Mouse (Mus musculus) MEL (cell line): Measurements from ENCODE around the gene Fbp1. TPM values are rescaled to one million over a fixed set of nuclear protein-coding genes. Genes with fewer than 3 reads are reported as not detected.

Experiments
- DNase-seq: peaks from one replicate; pipeline ENCODE4 v3.0.0; 2011; ENCODE audit warnings: low read depth, low spot score
- H3K27ac ChIP-seq: 2 replicates; pipeline ENCODE4 v1.5.1; 2012; ENCODE audit warnings: low read depth, mild to moderate bottlenecking, control low read depth, low read length, moderate library complexity; ENCODE audit not compliant: control insufficient read depth
- H3K27me3 ChIP-seq, 2 experiments: fragments of 150-350 bp in 1 of 2; sonication (generic) in 1 of 2; 2 replicates each; pipeline ENCODE4 v1.6.1; 2012; ENCODE audit warnings: low read length in 2 of 2, mild to moderate bottlenecking in 2 of 2, improper control_type of control experiment in 1 of 2, moderate library complexity in 1 of 2; ENCODE audit not compliant: insufficient read depth in 2 of 2, control insufficient read depth in 1 of 2
- H3K36me3 ChIP-seq, 2 experiments: 2 replicates each; pipeline ENCODE4 v1.6.1; 2012 to 2014; ENCODE audit warnings: low read length in 2 of 2, improper control_type of control experiment in 1 of 2, inconsistent platforms in 1 of 2, mild to moderate bottlenecking in 1 of 2; ENCODE audit not compliant: insufficient read depth in 2 of 2, control insufficient read depth in 1 of 2
- H3K4me1 ChIP-seq, 2 experiments: fragments of 150-350 bp in 1 of 2; sonication (generic) in 1 of 2; 2 replicates each; pipeline ENCODE4 v1.6.1; 2012; ENCODE audit warnings: low read length in 2 of 2, improper control_type of control experiment in 1 of 2, mild to moderate bottlenecking in 1 of 2; ENCODE audit not compliant: insufficient read depth in 2 of 2, control insufficient read depth in 1 of 2
- H3K4me3 ChIP-seq, 2 experiments: fragments of 150-350 bp in 1 of 2; sonication (generic) in 1 of 2; 2 replicates each; pipeline ENCODE4 v1.5.1; 2012; ENCODE audit warnings: low read depth in 2 of 2, low read length in 2 of 2, mild to moderate bottlenecking in 2 of 2, moderate library complexity in 2 of 2, control low read depth in 1 of 2, improper control_type of control experiment in 1 of 2; ENCODE audit not compliant: control insufficient read depth in 1 of 2, insufficient read depth in 1 of 2
- H3K79me2 ChIP-seq: 2 replicates; pipeline ENCODE4 v1.6.1; 2012; ENCODE audit warnings: mild to moderate bottlenecking, low read length, moderate library complexity; ENCODE audit not compliant: control insufficient read depth, poor library complexity, insufficient read depth
- H3K9ac ChIP-seq: 2 replicates; pipeline ENCODE4 v1.6.1; 2012; ENCODE audit warnings: low read depth, mild to moderate bottlenecking, control low read depth, low read length, moderate library complexity; ENCODE audit not compliant: control insufficient read depth, poor library complexity, severe bottlenecking
- H3K9me3 ChIP-seq: fragments of 150-350 bp; sonication (generic); replicated peaks from 2 replicates; pipeline ENCODE4 v1.6.1; 2012; ENCODE audit warnings: mild to moderate bottlenecking, low read length, improper control_type of control experiment, moderate library complexity; ENCODE audit not compliant: insufficient read depth
- BHLHE40 ChIP-seq: IDR thresholded peaks from 2 replicates; pipeline ENCODE4 v1.6.1; 2012; ENCODE audit warnings: low read depth, mild to moderate bottlenecking, inconsistent platforms, low read length, improper control_type of control experiment, borderline replicate concordance
- CHD1 ChIP-seq: IDR thresholded peaks from 2 replicates; pipeline ENCODE4 v1.6.1; 2012; ENCODE audit warnings: low read depth, mild to moderate bottlenecking, inconsistent platforms, low read length, improper control_type of control experiment
- CHD2 ChIP-seq: IDR thresholded peaks from 2 replicates; pipeline ENCODE4 v1.6.1; 2011; ENCODE audit warnings: low read length, improper control_type of control experiment
- CTCF ChIP-seq, 3 experiments: IDR thresholded peaks in 2 of 3; conservative IDR thresholded peaks in 1 of 3; 2 replicates each; pipeline ENCODE4 v1.5.1; 2011 to 2012; ENCODE audit warnings: low read length in 3 of 3, low read depth in 2 of 3, mild to moderate bottlenecking in 2 of 3, improper control_type of control experiment in 1 of 3, inconsistent platforms in 1 of 3, mixed read lengths in 1 of 3, moderate library complexity in 1 of 3; ENCODE audit not compliant: control insufficient read depth in 1 of 3, insufficient read depth in 1 of 3, poor library complexity in 1 of 3, severe bottlenecking in 1 of 3
- ELF1 ChIP-seq: IDR thresholded peaks from 2 replicates; pipeline ENCODE4 v1.6.1; 2014; ENCODE audit warnings: low read depth, mild to moderate bottlenecking, inconsistent platforms, low read length, improper control_type of control experiment, moderate library complexity
- ETS1 ChIP-seq: IDR thresholded peaks from 2 replicates; pipeline ENCODE4 v1.6.1; 2012; ENCODE audit warnings: low read depth, mild to moderate bottlenecking, inconsistent platforms, low read length, improper control_type of control experiment, moderate library complexity
- GABPA ChIP-seq: IDR thresholded peaks from 2 replicates; pipeline ENCODE4 v1.6.1; 2012; ENCODE audit warnings: low read depth, mild to moderate bottlenecking, inconsistent platforms, low read length, improper control_type of control experiment, moderate library complexity
- HCFC1 ChIP-seq: IDR thresholded peaks from 2 replicates; pipeline ENCODE4 v1.6.1; 2012; ENCODE audit warnings: low read depth, mild to moderate bottlenecking, inconsistent platforms, low read length, improper control_type of control experiment, moderate library complexity
- JUND ChIP-seq: IDR thresholded peaks from 2 replicates; pipeline ENCODE4 v1.6.1; 2011; ENCODE audit warnings: low read depth, mild to moderate bottlenecking, improper control_type of control experiment, low read length
- MAFK ChIP-seq: IDR thresholded peaks from 2 replicates; pipeline ENCODE4 v1.6.1; 2011; ENCODE audit warnings: low read depth, mild to moderate bottlenecking, low read length, improper control_type of control experiment, borderline replicate concordance
- MXI1 ChIP-seq: IDR thresholded peaks from 2 replicates; pipeline ENCODE4 v1.6.1; 2011; ENCODE audit warnings: mild to moderate bottlenecking, low read depth, low read length, improper control_type of control experiment
- MYB ChIP-seq: IDR thresholded peaks from 2 replicates; pipeline ENCODE4 v1.6.1; 2011; ENCODE audit warnings: mild to moderate bottlenecking, low read depth, low read length, improper control_type of control experiment
- POLR2AphosphoS2 ChIP-seq: IDR thresholded peaks from 2 replicates; pipeline ENCODE4 v1.6.1; 2011; ENCODE audit warnings: low read length, improper control_type of control experiment
- POLR2AphosphoS5 ChIP-seq: IDR thresholded peaks from 2 replicates; pipeline ENCODE4 v1.6.1; 2012; ENCODE audit warnings: low read depth, borderline replicate concordance, mild to moderate bottlenecking, inconsistent platforms, low read length, moderate library complexity, mixed read lengths
- RAD21 ChIP-seq: IDR thresholded peaks from 2 replicates; pipeline ENCODE4 v1.6.1; 2011; ENCODE audit warnings: mild to moderate bottlenecking, low read depth, low read length, improper control_type of control experiment
- SIN3A ChIP-seq: IDR thresholded peaks from 2 replicates; pipeline ENCODE4 v1.6.1; 2012; ENCODE audit warnings: low read length, improper control_type of control experiment, inconsistent platforms
- TAL1 ChIP-seq: IDR thresholded peaks from 2 replicates; pipeline ENCODE4 v1.6.1; 2012; ENCODE audit warnings: mild to moderate bottlenecking, inconsistent platforms, low read length, moderate library complexity, mixed read lengths
- TBP ChIP-seq: IDR thresholded peaks from 2 replicates; pipeline ENCODE4 v1.8.0; 2011; ENCODE audit warnings: low read depth, low read length, improper control_type of control experiment
- TCF12 ChIP-seq: IDR thresholded peaks from 2 replicates; pipeline ENCODE4 v1.6.1; 2014; ENCODE audit warnings: low read depth, mild to moderate bottlenecking, inconsistent platforms, low read length, improper control_type of control experiment, moderate library complexity
- UBTF ChIP-seq: IDR thresholded peaks from 2 replicates; pipeline ENCODE4 v1.6.1; 2012; ENCODE audit warnings: low read depth, mild to moderate bottlenecking, inconsistent platforms, low read length, improper control_type of control experiment, moderate library complexity, borderline replicate concordance; ENCODE audit not compliant: insufficient read depth
- USF1 ChIP-seq: IDR thresholded peaks from 2 replicates; pipeline ENCODE4 v1.6.1; 2014; ENCODE audit warnings: low read depth, mild to moderate bottlenecking, inconsistent platforms, low read length, improper control_type of control experiment, moderate library complexity
- USF2 ChIP-seq, 2 experiments: IDR thresholded peaks; 2 replicates each; pipeline ENCODE4 v1.6.1; 2011 to 2012; ENCODE audit warnings: improper control_type of control experiment in 2 of 2, low read length in 2 of 2, borderline replicate concordance in 1 of 2, inconsistent platforms in 1 of 2, low read depth in 1 of 2, mild to moderate bottlenecking in 1 of 2; ENCODE audit not compliant: insufficient read depth in 1 of 2
- ZMIZ1 ChIP-seq: IDR thresholded peaks from 2 replicates; pipeline ENCODE4 v1.6.1; 2012; ENCODE audit warnings: low read depth, mild to moderate bottlenecking, inconsistent platforms, low read length, improper control_type of control experiment, moderate library complexity
- ZNF384 ChIP-seq: IDR thresholded peaks from 2 replicates; pipeline ENCODE4 v1.6.1; 2012; ENCODE audit warnings: low read depth, mild to moderate bottlenecking, inconsistent platforms, low read length, improper control_type of control experiment
- polyA plus RNA-seq, 2 experiments: library from polyadenylated mRNA; stranded (reverse) in 1 of 2; unstranded in 1 of 2; fragments of >175 nt in 1 of 2; fragments of >200 nt in 1 of 2; gene quantifications; 2 replicates each; pipeline versions ENCODE4 v1.2.1 to v1.2.4; 2012; ENCODE audit warnings: low replicate concordance in 2 of 2, low read depth in 1 of 2; ENCODE audit not compliant: insufficient read length in 2 of 2, insufficient read depth in 1 of 2, missing spikeins in 1 of 2
- total RNA-seq: library from RNA; depleted of rRNA; stranded (reverse); fragments of 300-350 nt; gene quantifications from 2 replicates; pipeline ENCODE4 v1.2.3, GENCODE M21; 2012

Gene Fbp1
- total and polyA plus RNA-seq, 3 experiments = not detected

DNA sequence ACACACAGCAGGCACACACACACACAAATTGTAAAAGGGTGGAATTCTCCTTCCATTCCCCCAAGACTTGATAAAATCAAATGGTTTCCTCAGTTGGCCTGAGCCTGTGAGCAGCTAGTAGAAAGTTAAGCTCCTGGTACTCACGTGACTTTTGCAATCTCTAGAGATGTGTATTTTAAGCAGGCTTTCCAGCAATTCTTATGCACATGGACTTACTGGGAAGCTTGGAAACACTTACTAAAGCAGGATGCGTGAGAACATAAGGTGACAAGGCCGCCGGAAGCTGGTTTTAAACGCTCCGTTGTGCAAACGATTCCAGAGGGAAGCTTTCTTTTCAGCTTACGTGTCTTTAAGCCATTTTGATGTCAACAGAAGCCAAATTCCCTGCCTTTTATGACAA lies 35.1 kb upstream of the Fbp1 start:
- Histone ChIP-seq H3K27ac (no peak overlapping the region), H3K4me1 (no peaks in the 10 kb centered on the region), H3K9ac (no peak overlapping the region), H3K9me3 (no peaks in the 10 kb centered on the region), H3K79me2 (no peaks in the 10 kb centered on the region), H3K4me3 (no peak overlapping the region)
- DNase-seq = no peak
- TF ChIP-seq POLR2AphosphoS2 = no peak
- TF ChIP-seq TBP = no peak
- TF ChIP-seq SIN3A = no peak
- no peak for TF ChIP-seq BHLHE40
- TF ChIP-seq ZNF384 = no peak
- TF ChIP-seq USF2 (IDR thresholded peaks at IDR 0.05; ENCODE audit: borderline replicate concordance in 1 of 2, insufficient read depth in 1 of 2, low read depth in 1 of 2, low read length in 2 of 2) = no peak
- no peak for TF ChIP-seq TCF12
- TF ChIP-seq POLR2AphosphoS5 = no peak
- TF ChIP-seq CHD2 = no peak
- TF ChIP-seq ELF1 = no peak
- no peak for TF ChIP-seq USF1
- no peak for TF ChIP-seq HCFC1
- no peak for TF ChIP-seq MAFK
- no peak for TF ChIP-seq UBTF
- TF ChIP-seq JUND = no peak
- no peak for TF ChIP-seq RAD21
- no peak for TF ChIP-seq TAL1
- TF ChIP-seq, all 39 proteins: peak for 0
- Histone ChIP-seq H3K27me3 (no peaks in the 10 kb centered on the region), H3K36me3 (no peaks in the 10 kb centered on the region)

DNA sequence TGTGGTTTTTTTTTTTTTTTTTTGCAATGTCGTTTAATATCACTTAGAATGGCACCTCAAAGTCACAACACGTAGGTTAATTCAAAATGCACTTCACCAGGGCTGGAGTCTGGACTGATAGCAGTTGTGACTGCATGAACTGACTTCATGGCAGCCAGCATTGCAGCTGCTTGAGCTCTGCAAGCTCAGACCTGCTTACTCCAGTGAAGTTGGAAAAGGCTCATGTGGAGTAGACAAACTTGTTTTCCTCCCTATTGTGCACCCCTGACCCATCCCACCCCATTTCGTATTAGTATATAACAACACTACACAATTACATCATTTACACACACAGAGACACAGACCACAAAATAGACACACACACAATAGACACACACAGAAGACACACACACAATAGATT lies 34.6 kb upstream of the Fbp1 start:
- no peak overlapping the region for H3K4me3 ChIP-seq
- TF ChIP-seq CTCF (IDR thresholded peaks at IDR 0.05 in 2 of 3, conservative IDR thresholded peaks at IDR 0.05 in 1 of 3; ENCODE audit: control insufficient read depth in 1 of 3, insufficient read depth in 1 of 3, low read depth in 2 of 3, low read length in 3 of 3, poor library complexity in 1 of 3, severe bottlenecking in 1 of 3) (no peak), TAL1 (no peak), MYB (no peak), MXI1 (no peak), ZNF384 (no peak), ETS1 (no peak), TCF12 (no peak), GABPA (no peak), CHD1 (no peak), ZMIZ1 (no peak), USF1 (no peak), USF2 (IDR thresholded peaks at IDR 0.05; ENCODE audit: borderline replicate concordance in 1 of 2, insufficient read depth in 1 of 2, low read depth in 1 of 2, low read length in 2 of 2) (no peak)
- TF ChIP-seq, all 39 proteins: peak for 0
- no peaks in the 10 kb centered on the region for H3K36me3 ChIP-seq
- no peaks in the 10 kb centered on the region for H3K79me2 ChIP-seq
- H3K27ac ChIP-seq = no peak overlapping the region
- H3K9ac ChIP-seq = no peak overlapping the region
- no peaks in the 10 kb centered on the region for H3K4me1 ChIP-seq
- no peaks in the 10 kb centered on the region for H3K27me3 ChIP-seq
- no peak for DNase-seq
- no peaks in the 10 kb centered on the region for H3K9me3 ChIP-seq
